Mouse (Mus musculus) CH12.LX (cell line): ENCODE measurements at regions not wholly inside any gene's neighbourhood (a gene's known extent, or its start where the extent isn't known, plus 50 kb on each side); places are given as distances from the start of the nearest gene placed in this dataset.

ENCODE experiments used
- DNase-seq: peaks from one replicate; pipeline ENCODE4 v3.0.0-alpha.2; 2013; ENCODE audit errors: extremely low read depth
- H3K27ac ChIP-seq: 2 replicates; pipeline ENCODE4 v1.5.1; 2012; ENCODE audit warnings: low read depth, mild to moderate bottlenecking, control low read depth, moderate library complexity; ENCODE audit not compliant: insufficient read depth
- H3K27me3 ChIP-seq: replicated peaks from 2 replicates; pipeline ENCODE3; 2012; ENCODE audit warnings: inconsistent platforms
- H3K36me3 ChIP-seq, 2 experiments: replicated peaks in 1 of 2; 2 replicates each; pipeline versions ENCODE3 to v1.6.1; 2012; ENCODE audit warnings: inconsistent platforms in 1 of 2, low read length in 1 of 2, mild to moderate bottlenecking in 1 of 2, mixed read lengths in 1 of 2, moderate library complexity in 1 of 2; ENCODE audit not compliant: control insufficient read depth in 1 of 2, insufficient read depth in 1 of 2
- H3K4me1 ChIP-seq, 2 experiments: 2 replicates each; pipeline ENCODE4 v1.6.1; 2012; ENCODE audit warnings: inconsistent platforms in 1 of 2, moderate library complexity in 1 of 2; ENCODE audit not compliant: insufficient read depth in 2 of 2, control insufficient read depth in 1 of 2
- H3K4me2 ChIP-seq: 2 replicates; pipeline ENCODE4 v1.6.1; 2012; ENCODE audit warnings: low read depth, mild to moderate bottlenecking, control low read depth; ENCODE audit not compliant: poor library complexity, insufficient read depth, severe bottlenecking
- H3K4me3 ChIP-seq, 3 experiments: fragments of 150-350 bp in 1 of 3; sonication (generic) in 1 of 3; replicated peaks in 1 of 3; 2 replicates each; pipeline versions ENCODE3 to v1.5.1; 2011 to 2012; ENCODE audit warnings: low read depth in 2 of 3, low read length in 2 of 3, mild to moderate bottlenecking in 2 of 3, moderate library complexity in 2 of 3, control low read depth in 1 of 3, improper control_type of control experiment in 1 of 3, inconsistent platforms in 1 of 3, mixed read lengths in 1 of 3; ENCODE audit not compliant: poor library complexity in 1 of 3
- H3K79me2 ChIP-seq: replicated peaks from 2 replicates; pipeline ENCODE4 v1.6.1; 2012; ENCODE audit warnings: mild to moderate bottlenecking, moderate library complexity; ENCODE audit not compliant: control insufficient read depth, poor library complexity, insufficient read depth, severe bottlenecking; ENCODE audit errors: extremely low read depth
- H3K9ac ChIP-seq: 2 replicates; pipeline ENCODE4 v1.6.1; 2012; ENCODE audit warnings: low read depth, mild to moderate bottlenecking, control low read depth, moderate library complexity; ENCODE audit not compliant: insufficient read depth
- H3K9me3 ChIP-seq: replicated peaks from 2 replicates; pipeline ENCODE3; 2012; ENCODE audit warnings: low read length, inconsistent platforms, mixed read lengths
- PAX5 ChIP-seq: IDR thresholded peaks from 2 replicates; pipeline ENCODE4 v1.6.1; 2012; ENCODE audit warnings: low read length, inconsistent platforms, mixed read lengths
- POLR2A ChIP-seq: IDR thresholded peaks from 2 replicates; pipeline ENCODE4 v1.6.1; 2011; ENCODE audit warnings: low read depth, mild to moderate bottlenecking, improper control_type of control experiment, low read length
- POLR2AphosphoS2 ChIP-seq: IDR thresholded peaks from 2 replicates; pipeline ENCODE4 v1.6.1; 2011; ENCODE audit warnings: low read depth, low read length, improper control_type of control experiment
- RCOR1 ChIP-seq: conservative IDR thresholded peaks from 2 replicates; pipeline ENCODE4 v1.6.1; 2012; ENCODE audit warnings: low read depth, mild to moderate bottlenecking, inconsistent platforms, low read length, improper control_type of control experiment
- TBP ChIP-seq: conservative IDR thresholded peaks from 2 replicates; pipeline ENCODE4 v1.6.1; 2011; ENCODE audit warnings: low read depth, low read length, improper control_type of control experiment
- USF1 ChIP-seq: IDR thresholded peaks from 2 replicates; pipeline ENCODE4 v1.6.1; 2014; ENCODE audit warnings: low read depth, mild to moderate bottlenecking, inconsistent platforms, low read length, improper control_type of control experiment
- dilution Hi-C: fragments of 300-500 bp; cut with MboI; formaldehyde crosslinking; loops from 2 replicates; pipeline ENCODE4 v1.14.3; 2020; ENCODE audit warnings: low sequenced_read_pairs; ENCODE audit not compliant: extremely low pct_unique_long_range_greater_than_20kb, extremely low pct_ligation_motif_present
- in situ Hi-C: fragments of 300-500 bp; cut with MboI; formaldehyde crosslinking; loops from 3 replicates; pipeline ENCODE4 v1.14.3; 2019; ENCODE audit warnings: low sequenced_read_pairs, low pct_ligation_motif_present, low pct_unique_long_range_greater_than_20kb, mixed read lengths

DNA sequence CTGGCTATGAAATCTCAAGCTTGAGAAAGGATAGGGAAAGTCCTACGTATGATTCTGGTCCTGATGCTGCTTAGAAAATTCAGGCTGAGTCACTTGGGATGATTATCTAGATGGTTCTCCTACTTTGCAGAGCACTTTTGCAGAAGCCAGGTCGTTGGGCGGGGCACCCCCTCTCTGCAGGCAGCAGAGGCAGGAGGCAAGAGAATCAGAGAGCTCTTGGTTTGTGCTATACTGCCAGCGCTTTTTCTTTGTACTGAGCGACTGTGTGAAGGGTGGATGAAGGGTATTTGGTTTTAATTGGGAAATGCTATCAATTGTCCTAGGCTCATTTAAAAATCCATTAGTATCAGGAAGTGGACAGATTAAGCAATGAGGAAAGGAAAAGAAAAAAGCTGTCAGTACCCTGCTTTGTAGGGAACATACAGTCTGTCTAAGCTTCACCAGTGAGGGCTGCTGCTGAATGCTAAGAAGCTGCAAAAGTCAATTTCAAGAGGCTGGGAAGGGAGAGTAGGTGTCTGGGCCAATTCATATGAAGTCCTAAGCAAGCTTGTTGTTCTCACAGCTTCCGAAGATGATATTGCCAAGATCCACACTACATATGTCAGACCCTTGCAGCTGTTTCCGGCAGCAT, 50.8 kb upstream of the Atp10b start:
- no peak overlapping the region for H3K9ac ChIP-seq

More for the DNA sequence above, 50.8 kb upstream of the Atp10b start:
- no peak overlapping the region for H3K4me3 ChIP-seq
- H3K79me2 ChIP-seq: no peaks in the 10 kb centered on the region
- in situ Hi-C loops (no loop called here), dilution Hi-C loops (no loop called here)
- H3K36me3 ChIP-seq: no peaks in the 10 kb centered on the region
- H3K9me3 ChIP-seq: no peaks in the 10 kb centered on the region
- no peak overlapping the region for H3K4me2 ChIP-seq
- no peak for DNase-seq
- H3K27me3 ChIP-seq: no peaks in the 10 kb centered on the region
- H3K4me1 ChIP-seq: peaks cover 2 to 24% of the 10 kb centered on the region in 2 experiments; a peak in 3 of 4 replicates
- no peak for TF ChIP-seq POLR2AphosphoS2
- TF ChIP-seq USF1: no peak
- no peak for TF ChIP-seq PAX5
- no peak for TF ChIP-seq TBP
- TF ChIP-seq RCOR1: no peak
- no peak for TF ChIP-seq POLR2A
- no peak overlapping the region for H3K27ac ChIP-seq
